Mouse (Mus musculus) heart, postnatal 4 days (tissue): Measurements from ENCODE around the gene Olfr1344. TPM values are rescaled to one million over a fixed set of nuclear protein-coding genes. Genes with fewer than 3 reads are reported as not detected.
"Not testable (repeated sequence)": the region's sequence is repeated elsewhere in the genome, so short reads cannot be mapped to it uniquely, and the experiment has no call there.

Experiments used
- DNase-seq: peaks from one replicate; pipeline ENCODE4 v3.0.0; 2021
- total RNA-seq, 2 experiments: library from RNA; stranded (reverse); gene quantifications; 2 replicates each; pipeline ENCODE4 v1.2.3; 2021

The Olfr1344 gene
- total RNA-seq: not detected

- DNase-seq: no peak
These were observed at the start of gene Olfr1344 for GRCm38 (mm10) chr7:6438388-6438787. Gene Olfr1344 (plus strand): TSS chr7:6438688.

GRCm38 (mm10) chr7:6388971-6389370, 49.5 kb upstream of the Olfr1344 start:
- no peak for DNase-seq

- DNase-seq: no peak
These were observed 49.0 kb upstream of the Olfr1344 start for GRCm38 (mm10) chr7:6389449-6389848.

DNA sequence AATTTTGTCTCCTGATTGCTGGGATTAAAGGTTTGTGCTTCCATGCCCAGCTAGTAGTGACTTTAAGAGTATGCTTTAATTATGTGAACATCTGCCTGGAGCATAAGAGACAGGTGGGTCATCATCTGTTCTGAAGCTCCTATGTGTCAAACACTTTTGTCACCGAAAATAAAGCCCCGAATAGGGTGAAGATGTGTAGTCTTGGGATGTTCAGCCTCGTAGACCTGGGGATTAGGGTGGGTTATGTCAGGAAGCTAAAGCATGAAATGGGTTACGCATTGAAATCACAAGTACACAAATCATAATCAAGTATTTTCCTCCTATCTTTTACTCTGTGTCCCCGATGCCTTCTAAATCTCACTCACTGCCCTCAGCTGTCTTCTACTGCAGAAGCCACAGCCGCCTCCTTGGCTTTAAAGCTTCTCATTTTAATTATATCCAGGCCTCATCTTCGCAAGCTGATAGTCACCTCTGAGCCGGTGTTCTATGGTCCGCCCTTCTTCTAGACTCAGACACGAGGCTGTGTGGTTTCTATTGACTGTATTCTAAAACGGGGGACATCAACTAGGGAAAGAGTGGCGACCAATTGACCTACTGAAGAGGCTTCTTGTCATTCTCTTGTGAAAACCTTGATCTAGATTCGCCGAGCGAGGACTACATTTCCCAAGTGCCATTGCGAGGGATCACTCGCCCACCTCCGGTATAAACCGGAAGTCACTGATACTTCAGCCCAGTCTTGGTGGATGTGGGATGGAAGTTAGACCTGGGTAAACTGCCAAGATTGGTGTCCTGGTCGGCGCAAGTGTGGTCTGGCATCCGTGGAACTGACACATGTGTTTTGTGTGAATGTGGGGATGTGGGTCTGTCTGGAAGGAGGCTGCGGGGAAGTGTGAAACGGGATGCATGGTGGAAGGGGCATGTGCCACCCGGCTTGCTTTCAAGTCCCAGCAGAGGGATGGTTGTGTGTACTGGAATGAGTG, 40.2 kb upstream of the Olfr1344 start, which contains the start of gene Smim17:
Smim17 (plus strand) TSS at position 720 of the 980 bp plus-strand sequence.
- DNase-seq: peak; percentile 34

DNA sequence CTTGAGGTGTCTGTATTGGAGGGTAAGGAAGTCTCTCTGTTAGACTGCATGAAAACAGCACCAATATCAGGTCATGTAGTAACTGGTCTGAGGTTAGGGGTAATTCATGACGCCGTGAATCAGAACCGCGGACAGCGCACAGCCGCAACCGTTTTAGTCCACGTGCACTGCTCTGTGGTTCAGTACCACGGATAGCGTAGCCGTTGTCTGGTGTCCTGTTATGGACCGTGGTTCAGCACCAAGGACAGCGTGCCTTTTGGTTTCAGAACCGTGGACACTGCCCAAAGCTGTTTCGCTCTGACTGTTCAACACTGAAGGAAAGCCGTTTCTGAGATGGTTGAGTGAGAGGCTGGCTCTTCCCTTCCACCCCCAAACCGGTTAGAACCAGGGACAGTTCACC, 28.4 kb upstream of the Olfr1344 start, which contains the start of gene Gm20715:
Gm20715 (plus strand) TSS at position 235 of the 400 bp plus-strand sequence.
- DNase-seq: peak; percentile 98

GRCm38 (mm10) chr7:6414626-6415441, 23.7 kb upstream of the Olfr1344 start:
- no peak for DNase-seq

DNA sequence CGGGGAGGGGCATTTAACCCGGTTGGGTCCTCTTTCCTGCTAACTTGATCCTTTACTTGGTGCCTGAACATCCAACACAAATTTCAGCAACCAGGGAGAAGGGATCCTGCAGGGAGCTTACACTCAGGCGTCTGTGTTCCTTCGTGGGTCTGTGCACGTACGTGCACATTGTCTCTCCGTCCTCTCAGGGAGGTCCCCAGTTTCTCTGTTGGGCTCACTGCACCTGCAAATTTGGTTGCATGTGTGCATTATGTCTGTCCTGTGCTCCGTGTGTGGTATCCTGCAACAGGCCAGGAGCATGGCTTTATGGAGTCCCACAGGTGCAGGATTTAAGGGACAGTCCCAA, 23.1 kb upstream of the Olfr1344 start:
- DNase-seq: no peak

GRCm38 (mm10) chr7:6419894-6420293, 18.6 kb upstream of the Olfr1344 start:
- no peak for DNase-seq

DNA sequence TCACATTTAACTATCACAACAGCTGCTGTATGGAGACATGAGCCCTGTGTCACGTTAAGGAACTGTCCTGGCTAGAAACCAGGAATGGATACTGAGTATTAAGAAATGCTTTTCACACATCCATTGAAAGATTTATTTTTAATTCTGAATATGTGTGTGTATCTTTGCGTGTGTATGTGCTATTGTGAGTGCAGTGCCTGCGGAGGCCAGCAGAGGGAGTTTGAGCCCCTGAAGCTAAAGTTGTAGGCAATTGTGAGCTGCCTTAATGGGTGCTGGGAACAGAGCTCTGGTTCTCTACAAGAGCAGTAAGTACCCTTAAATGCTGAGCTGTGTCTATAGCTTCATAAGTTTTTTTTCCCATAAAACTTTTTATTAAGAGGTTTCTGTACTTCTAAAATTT, 9.1 kb upstream of the Olfr1344 start:
- no peak for DNase-seq

DNA sequence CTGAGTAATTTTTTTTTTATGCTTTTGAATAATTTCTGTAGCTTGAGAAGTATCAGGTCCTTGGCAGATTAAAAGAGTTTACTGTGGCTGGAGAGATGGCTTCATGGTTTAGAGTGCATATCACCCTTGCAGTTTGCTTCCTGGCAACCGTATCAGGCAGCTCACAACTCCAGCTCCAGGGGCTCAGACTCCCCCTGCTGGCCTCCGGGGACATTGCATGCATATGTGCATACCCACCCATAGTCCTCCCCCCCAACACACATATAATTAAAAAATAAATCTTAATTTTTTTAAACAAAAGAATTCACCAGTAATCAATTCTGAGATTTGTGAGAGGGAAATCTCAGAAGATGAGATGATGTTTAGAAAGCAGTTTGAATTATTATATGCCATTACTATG, 8.1 kb upstream of the Olfr1344 start:
- DNase-seq: peak; percentile 24

- DNase-seq: no peak
These were observed 2.7 kb downstream of the Olfr1344 start for GRCm38 (mm10) chr7:6441173-6441572.

- DNase-seq: no peak
These were observed 9.3 kb downstream of the Olfr1344 start for GRCm38 (mm10) chr7:6447771-6448170.

DNA sequence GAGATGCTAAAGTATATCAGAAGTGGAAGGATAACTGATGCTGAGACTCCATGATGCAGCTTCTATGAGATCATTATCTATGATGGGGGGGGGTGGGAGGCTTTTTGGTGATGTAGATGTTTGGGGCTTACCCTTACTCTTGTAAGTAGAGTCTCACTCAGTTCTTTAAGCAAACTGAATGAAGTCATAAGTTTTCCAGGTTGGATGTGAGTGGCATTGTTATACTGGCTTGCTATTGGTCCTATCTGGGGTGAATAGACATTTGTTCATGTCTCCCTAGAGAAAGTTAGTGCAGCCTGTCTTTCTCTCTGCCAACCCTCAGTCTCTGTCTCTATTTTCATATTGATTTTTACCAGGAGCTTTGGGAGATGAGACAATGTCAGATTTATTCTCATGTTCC, 17.4 kb downstream of the Olfr1344 start, which contains the start of gene Olfr1336:
Olfr1336 (plus strand) TSS at position 301 of the 400 bp plus-strand sequence.
- DNase-seq: no peak

- no peak for DNase-seq
These were observed 17.9 kb downstream of the Olfr1344 start for GRCm38 (mm10) chr7:6456399-6456798.

DNA sequence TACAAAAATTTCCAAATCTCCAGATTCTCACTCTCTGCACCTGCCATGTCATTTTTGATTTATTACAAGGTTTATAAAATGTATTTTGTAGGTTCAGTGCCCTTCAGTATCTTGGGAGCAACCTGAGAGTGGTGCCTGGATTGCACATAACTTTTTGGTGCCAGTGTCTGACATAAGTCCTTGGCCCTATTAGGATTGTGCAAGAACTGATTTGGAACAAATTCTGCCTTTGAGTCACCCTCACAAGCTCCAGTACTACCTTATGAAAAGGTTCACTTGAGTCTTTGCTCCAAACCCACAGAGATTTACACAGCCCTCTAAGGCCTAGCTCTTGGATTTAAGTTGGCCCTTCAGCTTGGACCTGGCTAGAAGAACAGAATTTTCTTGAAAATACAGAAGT, 28.5 kb downstream of the Olfr1344 start, which contains the start of gene Olfr1346:
Olfr1346 (plus strand) TSS at position 151 of the 400 bp plus-strand sequence.
- DNase-seq: no peak

DNA sequence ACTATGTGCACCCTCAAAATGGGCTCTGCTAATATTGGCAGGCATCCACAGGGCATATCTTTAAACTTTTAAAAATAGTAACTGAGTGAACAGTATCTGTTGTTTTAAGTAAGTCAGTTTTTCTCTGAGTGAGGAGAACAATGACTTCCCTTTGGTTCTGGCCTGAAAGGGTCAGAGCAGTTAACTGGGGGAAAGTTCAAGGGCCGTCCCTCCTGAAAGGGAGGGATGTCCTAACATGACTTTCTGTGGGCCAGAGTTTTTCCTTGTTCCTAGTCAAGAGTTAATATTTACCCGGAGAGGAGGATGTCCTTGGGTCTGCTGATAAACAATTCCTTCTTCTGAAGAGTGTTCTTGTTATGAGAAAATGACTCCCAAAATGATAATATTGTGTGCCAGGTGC, 39.1 kb downstream of the Olfr1344 start:
- not testable (repeated sequence) for DNase-seq

DNA sequence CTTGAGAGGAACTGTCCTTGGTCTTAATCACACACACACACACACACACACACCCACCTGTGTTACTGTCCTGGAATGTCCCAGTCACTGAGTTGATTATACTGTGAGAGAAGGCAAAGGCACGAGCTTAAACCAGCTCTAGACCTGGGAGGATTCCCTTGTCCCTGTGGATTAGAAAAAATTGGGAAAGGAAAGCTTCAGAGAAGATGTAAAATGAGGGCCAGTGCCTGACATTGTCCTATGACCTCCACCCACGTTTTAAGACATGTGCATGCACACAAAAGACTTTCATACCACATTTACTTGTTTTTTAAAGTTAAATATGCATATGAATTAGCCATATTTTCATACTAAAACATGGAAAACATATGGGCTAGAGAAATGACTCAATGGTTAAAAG, 48.4 kb downstream of the Olfr1344 start, which contains the start of gene Olfr5:
Olfr5 (minus strand) TSS at position 101 of the 400 bp plus-strand sequence.
- no peak for DNase-seq

Other genes with a start within 250 kb of the Olfr1344 start
- not detected for gene Galp, start 241.6 kb upstream of the Olfr1344 start, total RNA-seq
- gene Zscan5b, start 216.4 kb upstream of the Olfr1344 start, total RNA-seq: not detected
- gene Epp13, start 186.0 kb upstream of the Olfr1344 start, total RNA-seq: not detected
- 1 to 10 TPM; 1.5 to 1.9 TPM for gene Zfp667, start 152.1 kb upstream of the Olfr1344 start, total RNA-seq
- 1 to 10 TPM; 1.8 to 2.5 TPM for gene Zfp583, start 107.4 kb upstream of the Olfr1344 start, total RNA-seq
- gene Gm3854, start 94.9 kb upstream of the Olfr1344 start, total RNA-seq: under 1 TPM; 0.24 to 0.38 TPM
- gene Zfp78, start 75.4 kb upstream of the Olfr1344 start, total RNA-seq: 1 to 10 TPM; 1.5 to 2.4 TPM
- 1 to 10 TPM; 6.3 to 8.3 TPM for gene Zfp28, start 55.4 kb upstream of the Olfr1344 start, total RNA-seq
- gene Smim17, start 40.0 kb upstream of the Olfr1344 start, total RNA-seq: not detected
- not detected for gene Gm20715, start 28.4 kb upstream of the Olfr1344 start, total RNA-seq
- gene Olfr1336, start 17.5 kb downstream of the Olfr1344 start, total RNA-seq: not detected
- gene Olfr1346, start 28.4 kb downstream of the Olfr1344 start, total RNA-seq: not detected
- not detected for gene Olfr5, start 48.3 kb downstream of the Olfr1344 start, total RNA-seq
- gene Olfr1347, start 61.1 kb downstream of the Olfr1344 start, total RNA-seq: not detected
- gene Olfr1348, start 70.1 kb downstream of the Olfr1344 start, total RNA-seq: not detected
- gene Olfr1349, start 84.3 kb downstream of the Olfr1344 start, total RNA-seq: not detected
- not detected for gene Olfr1350, start 126.2 kb downstream of the Olfr1344 start, total RNA-seq